Mouse (Mus musculus) adrenal gland, postnatal 10 days (tissue): ENCODE data around the gene Frzb. TPM values are rescaled to one million over a fixed set of nuclear protein-coding genes. Genes with fewer than 3 reads are reported as not detected.
"Not testable (repeated sequence)": the region's sequence is repeated elsewhere in the genome, so short reads cannot be mapped to it uniquely, and the experiment has no call there.

Experiments used
- DNase-seq: peaks from one replicate; pipeline ENCODE4 v3.0.0; 2021; ENCODE audit warnings: mixed read lengths
- long read RNA-seq, 2 experiments: library from polyadenylated mRNA; stranded (forward); transcript quantifications; one replicate each; pipeline ENCODE4 v2.0.0; 2021
- total RNA-seq, 2 experiments: library from RNA; stranded (reverse); gene quantifications; 2 replicates each; pipeline ENCODE4 v1.2.3; 2021

Frzb gene
- 10 to 100 TPM; 56.8 to 63.0 TPM for total RNA-seq
- long read RNA-seq, experiment 1, transcript Frzb-201 (6 exons, 3,149 nt), result major isoform, 74 of 85 reads
- long read RNA-seq, experiment 1, partial matches to known transcripts, result 0 of 85 reads
- long read RNA-seq, experiment 1, other reads (novel, unspliced or antisense), result 10 of 85 reads
- long read RNA-seq, experiment 2, transcript Frzb-201 (6 exons, 3,149 nt), result major isoform, 39 of 43 reads
- long read RNA-seq, experiment 2, partial matches to known transcripts, result 0 of 43 reads
- long read RNA-seq, experiment 2, other reads (novel, unspliced or antisense), result 3 of 43 reads

DNA sequence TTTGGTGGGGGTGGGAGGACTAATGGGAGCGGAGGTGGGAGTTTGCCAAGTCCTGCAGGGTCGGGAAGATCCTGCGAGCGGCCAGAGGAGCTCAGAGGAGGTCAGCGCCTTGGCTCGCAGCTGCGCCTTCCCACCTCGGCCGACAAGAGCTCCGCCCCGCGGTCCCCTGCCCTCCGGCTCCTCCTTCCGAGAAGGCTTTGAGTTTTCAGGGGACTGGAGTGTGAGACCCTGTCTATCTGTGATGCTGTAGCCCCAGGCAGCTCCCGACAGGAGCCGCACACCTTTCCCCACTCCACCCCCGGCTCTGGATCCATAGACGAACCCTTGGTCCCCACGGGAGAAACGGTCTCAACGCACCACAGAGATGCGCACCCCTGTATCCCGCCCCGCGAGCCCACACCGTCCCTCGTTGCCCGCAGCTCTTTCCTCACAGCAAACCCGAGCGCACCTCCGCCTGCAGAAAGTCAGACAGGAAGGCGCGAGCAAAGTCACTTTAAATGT, at the start of gene Frzb:
Frzb (minus strand) TSS at position 335 of the 501 bp plus-strand sequence.
- peak; percentile 77 for DNase-seq

DNA sequence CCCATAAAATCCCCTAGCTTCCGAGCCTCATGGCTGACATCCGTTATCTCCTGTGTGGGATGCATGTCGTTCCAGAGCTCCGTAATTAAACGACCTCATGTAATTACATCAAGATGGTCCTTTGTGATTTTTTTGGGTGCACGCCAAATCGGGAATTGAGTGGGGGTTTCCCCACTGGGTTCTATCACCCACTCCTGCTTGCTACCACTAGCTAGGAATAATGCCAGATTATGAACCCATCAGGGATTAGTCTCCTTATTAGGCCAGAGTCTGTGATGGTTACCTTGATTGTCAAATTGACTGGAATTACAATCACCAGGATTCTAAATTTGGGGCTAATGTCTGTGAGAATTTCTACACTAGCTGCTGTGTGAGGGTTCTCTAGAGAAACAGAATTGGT, 47.9 kb upstream of the Frzb start:
- DNase-seq, result not testable (repeated sequence)

DNA sequence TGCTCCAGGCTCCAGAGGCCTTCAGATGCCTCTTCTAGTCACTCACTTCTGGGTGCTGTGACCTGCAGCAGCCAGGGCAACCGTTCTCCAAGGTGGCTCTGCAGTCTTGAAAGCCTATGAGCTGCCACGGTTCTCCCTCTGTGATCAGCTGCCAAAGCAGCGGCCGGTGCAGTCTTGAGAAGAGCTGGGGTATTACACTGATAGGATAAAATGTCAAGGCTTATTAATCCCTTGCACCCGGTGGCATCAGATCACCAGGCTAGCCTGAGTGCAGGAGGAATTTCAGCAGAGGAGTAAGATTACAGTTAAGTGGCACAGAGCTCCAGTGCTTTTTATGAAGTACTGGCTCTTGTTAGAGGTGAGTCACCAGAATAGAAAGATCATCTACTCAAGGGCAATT, 39.4 kb upstream of the Frzb start:
- DNase-seq, result peak; percentile 74

DNA sequence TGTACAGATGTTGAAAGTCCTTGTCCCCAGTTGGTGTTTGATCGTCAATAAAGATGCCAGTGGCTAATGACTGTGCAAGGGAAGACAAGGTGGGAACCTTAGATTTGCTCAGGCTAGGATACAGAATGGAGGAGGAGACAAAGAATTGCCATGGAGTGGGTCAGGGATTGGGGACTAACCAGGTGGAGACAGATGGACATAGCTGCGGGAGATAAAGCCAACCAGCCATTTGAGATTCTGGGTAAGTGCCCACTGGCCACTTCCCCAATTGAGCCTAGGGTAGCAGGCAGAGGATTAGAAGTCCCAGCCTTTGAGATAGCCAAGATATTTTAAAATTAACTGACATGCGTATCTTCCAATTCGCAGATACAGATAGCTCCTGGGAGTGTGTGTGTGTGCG, 37.5 kb upstream of the Frzb start:
- DNase-seq, result no peak

DNA sequence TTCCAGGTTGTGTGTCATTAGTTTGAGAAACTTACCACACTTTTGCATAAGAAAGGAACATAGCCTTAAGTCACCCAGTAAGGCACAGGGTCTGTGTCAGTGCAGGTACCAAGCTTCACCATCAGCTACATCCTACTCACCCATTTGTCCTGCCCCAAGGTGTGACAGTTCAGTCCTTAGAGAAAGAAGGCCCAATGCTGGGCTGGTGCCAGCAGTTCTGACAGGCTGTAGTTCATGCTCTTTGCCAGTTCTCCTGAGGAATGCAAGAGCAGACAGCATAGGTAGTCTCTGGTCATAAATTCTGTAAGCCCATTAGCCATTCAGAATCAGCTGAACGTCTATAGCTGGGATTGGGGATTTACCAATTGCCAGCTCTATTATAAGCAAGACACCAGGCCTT, 28.4 kb upstream of the Frzb start:
- no peak for DNase-seq

DNA sequence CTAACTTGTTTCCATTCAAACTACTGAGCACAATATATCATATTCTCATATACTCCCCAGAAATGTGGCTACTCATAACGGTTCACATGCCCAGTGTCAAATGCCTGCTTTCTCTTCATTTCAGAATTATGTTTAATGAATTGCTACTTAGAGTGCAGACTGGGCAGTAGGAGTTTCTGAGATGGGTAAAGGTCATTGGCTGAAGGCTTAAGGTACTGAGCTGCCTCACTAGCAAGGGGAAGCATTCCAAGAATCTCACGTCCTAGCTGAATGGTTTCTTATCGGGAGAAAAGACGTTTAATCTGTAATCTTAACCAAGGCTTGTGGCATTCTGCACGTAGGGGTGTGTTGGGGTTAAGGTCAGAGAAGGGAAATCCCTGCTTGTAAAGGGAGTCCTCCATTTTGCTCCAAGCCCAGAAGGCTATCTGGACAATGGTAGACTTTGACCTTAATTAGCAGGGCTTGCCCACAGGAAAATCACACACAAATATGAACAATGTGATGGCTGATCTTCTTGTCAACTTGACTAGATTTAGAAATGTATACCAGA, 26.9 kb upstream of the Frzb start:
- no peak for DNase-seq

DNA sequence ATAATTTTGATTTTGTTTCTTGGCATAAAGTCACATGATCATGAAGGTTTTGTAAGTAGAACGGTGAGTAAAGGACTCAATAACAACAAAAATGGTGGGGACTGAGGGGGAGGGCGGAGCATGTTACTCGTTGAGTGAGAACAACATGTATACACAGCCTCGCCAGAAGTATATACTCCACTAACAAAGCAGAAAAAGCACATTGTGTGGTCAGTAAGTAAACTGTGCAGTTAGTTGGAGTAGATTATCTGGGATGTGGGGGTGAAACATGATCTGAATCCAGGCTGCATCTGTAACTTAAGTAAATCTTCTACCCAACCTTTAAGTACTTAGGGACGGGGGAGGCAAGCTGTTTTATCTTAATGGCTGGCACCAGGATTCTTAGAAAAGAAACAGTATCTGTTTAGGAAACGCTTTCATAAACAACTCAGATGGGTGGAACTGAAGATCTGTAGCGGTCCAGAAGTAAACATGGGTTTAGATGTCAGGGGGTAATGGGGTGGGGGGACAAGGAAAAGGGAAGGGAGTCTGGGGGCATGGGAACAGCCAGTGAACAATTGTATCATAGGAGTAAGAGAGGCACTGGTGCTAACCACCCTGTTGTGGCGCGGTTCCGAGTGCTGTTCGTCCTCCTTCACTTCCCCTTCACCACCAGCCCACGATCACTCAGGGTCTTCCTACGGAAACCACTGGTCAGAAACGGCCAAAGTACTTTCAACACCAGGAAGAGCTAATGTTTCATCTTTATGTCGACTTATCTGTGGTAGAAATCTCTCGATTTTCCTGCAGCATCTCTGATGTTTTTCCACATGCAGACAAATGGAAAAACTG, 18.8 kb upstream of the Frzb start:
- no peak for DNase-seq

DNA sequence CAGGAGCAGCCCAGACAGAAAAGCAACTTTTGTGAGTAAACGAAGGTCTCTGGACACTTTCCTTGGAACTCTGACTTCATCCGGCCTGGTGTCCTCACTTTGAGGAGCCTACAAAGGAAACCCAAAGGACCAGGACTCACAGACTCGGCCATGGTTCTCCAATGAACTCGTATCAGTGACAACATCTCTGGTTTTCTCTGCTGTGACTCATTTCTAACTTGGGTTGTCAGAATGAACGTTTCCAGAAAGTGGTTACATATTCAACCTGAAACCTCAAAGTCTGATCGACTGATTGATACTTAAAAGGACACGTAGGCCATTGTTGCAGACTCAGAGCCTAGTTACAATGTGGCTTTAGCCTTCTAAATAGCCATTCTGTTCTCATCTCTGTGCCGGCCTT, 14.4 kb upstream of the Frzb start:
- no peak for DNase-seq

DNA sequence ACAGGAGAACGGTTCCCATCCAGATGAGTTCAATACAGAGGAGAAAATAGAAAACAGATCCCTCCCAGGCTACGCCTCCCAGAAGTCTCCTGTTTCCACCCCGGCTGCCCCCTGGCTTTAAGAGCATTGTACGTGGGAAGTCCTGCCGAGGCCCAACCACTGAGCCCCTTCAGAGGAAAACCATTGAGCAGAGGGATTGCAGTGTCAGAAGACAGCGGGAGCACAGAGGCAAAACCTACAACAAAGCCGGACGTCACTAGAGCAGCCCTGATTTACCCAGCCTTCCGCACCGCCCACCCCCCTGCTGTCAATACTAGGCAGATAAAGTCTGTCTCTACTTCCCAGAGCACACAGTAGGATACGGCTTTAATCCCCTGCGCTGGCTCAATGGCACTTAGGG, 806 bp upstream of the Frzb start:
- DNase-seq, result peak; percentile 25

DNA sequence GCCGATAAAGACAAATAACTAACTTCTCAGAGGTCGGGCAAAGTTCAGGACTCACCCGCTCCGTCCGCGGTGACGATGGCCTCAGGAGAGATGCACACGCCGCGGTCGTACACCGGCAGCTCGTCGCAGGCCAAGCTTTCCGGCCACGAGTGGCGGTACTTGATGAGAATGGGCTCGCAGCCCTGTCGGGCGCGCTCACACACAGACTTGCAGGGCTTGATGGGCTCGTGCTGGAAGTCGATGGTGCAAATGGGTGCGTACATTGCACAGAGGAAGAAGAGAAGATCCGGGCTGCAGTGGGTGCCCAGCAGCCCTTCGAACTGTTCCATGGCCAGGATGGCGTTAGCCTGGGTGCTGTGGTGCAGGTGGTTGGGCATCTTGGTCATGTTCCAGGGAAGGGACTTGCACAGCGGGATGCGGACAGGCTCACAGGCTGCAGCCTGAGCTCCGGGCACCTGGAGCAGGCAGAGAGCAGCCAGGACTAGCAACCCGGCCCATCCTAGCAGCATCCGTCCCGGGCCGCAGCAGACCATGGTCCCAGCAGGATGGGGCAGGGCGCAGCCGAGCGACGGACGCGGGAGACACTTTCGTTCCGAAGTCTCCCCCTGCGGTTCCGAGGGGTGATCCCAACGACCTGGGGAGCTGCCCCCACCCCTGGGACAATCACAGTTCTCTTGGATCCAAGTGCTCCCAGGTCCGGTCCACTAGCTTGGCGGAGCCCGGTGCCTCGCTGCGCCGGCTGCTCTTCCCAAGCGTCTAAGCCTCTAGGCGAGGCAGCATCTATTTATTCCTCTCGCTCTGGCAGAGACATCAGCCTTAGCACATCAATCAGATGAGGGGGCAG, 895 bp downstream of the Frzb start:
- DNase-seq, result peak; percentile 46

DNA sequence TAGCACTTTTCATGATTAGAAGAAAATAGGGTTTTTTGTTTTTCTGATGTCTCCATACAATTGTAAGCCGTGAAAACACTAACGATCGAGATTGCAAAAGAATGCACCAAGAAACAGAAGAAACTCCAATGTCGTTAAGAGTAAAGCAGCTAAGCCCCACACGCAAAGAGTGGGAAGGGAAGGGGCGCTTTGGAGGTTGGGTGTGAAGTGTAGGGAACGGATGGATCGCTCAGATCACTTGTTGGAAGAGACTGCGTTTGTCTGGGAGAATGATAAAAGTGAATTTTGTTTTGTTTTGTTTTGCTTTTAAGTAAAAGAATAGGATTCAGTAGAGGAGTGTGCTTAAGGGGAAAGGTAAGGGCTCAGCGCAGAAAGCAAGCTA, 1.5 kb downstream of the Frzb start:
- DNase-seq, result no peak

DNA sequence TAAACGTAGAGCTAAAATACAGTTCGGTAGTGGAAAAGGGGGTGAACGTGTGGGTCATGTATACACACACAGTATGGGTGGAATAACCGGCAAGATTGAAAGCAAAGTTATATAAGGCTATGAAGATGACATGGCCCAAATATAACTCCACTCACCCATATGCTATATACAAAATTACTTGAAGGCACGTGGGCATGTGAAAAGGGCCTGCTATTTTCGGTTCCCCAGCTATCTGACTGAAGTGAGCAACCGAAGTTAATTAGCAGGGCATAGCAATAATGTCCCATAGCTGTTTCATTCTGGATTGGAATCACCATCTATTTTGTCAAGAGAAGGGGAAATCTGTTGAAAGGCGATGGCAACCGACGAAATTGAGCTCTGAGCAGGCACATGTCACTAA, 1.9 kb downstream of the Frzb start:
- DNase-seq, result no peak

DNA sequence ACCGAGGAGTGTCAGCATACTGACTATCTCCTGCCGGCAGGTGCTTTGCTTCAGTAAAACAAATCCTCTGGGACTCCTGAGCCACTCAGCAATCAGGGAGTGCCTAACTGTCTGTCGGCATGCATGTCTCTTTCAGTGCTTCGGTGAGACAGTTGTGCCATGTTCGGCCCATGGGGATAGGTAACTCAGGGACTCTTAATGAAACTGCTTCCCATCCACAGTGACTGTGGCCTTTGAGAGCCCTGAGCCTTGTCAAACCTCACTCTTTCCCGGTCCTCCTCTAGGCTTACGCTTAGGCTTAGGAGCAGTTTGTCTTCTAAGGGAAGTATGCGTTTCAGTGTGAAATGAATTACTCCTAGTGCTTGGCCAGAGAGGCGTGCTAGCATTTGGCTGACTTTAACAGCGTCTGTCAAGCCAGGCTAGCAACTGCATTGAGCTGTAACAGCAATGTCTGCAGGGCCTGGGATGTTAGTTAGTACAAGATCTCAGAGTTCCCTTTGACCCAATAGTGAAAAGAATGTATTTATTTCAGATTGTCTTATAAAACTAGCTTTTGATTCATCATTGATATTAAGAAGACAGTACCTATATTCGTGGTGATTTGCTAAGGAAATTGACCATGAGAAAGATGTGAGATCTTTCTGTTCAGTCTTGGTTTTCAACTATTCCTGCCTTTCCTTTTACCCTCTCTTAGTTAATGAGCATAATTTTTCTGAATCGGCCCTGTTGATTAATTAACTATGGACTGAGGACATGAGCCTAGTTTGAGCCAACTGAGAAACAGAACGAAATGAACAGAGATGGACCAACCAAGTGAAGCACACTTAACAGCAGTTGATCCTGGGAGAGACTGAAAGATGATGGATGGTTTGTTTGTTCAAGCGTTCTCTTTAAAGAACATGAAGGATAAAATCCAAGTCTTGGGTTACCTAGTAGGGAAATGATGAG, 2.7 kb downstream of the Frzb start:
- DNase-seq, result no peak

DNA sequence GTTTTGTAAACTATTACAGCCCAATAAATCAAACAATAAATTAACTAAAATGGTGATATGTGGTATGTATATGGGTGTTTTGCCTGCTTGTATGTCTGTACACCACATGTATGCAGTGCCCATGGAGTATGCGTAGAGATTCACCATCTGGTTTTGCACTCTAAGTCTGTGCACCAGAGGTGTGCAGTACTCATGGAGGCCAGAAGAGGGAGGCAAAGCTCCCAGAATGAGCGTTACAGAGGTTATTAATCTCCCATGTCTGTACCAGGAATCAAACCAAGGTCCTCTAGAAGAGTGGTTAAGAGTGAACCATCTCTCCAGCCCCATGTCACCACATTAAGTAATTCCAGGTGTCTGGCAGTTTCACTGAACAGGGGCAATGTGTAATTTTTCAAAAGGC, 3.5 kb downstream of the Frzb start:
- peak; percentile 13 for DNase-seq

DNA sequence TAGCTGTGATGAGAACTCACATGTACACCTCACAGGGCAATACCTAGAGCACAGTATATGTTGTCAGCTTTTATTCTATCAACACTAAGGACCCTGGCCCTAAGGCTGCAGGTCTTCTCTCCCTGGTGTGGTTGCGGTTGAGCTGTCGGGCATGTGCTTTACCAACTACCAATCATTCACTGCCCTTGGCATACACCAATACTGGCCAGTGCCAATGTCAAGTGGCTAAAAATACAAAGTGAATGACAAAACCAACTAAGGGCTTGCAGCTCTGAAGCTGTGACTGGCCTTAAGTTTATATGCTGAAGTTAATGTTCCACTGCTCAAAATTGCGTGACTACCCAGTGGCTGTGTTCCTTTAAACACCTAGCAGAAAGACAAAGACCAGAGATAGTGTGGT, 6.0 kb downstream of the Frzb start:
- DNase-seq, result peak; percentile 22

DNA sequence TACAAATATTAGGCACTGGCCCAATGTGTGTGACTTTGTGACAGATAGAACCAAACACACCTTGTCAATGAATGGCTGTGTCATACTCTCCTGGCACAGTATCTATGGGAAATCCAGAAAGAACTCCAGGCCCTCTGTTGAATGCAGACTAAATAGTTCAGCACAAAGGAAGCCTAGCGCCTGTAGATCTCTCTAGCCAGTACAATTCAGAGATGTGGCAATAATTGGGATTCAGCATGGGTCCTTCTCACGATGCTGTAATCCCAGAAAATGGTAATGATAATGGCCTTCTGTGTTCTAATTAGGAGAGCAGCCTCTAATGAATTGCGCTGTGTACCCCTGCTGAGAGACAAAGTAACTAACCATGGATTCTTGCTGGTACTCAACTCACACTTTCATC, 8.6 kb downstream of the Frzb start:
- DNase-seq, result no peak

DNA sequence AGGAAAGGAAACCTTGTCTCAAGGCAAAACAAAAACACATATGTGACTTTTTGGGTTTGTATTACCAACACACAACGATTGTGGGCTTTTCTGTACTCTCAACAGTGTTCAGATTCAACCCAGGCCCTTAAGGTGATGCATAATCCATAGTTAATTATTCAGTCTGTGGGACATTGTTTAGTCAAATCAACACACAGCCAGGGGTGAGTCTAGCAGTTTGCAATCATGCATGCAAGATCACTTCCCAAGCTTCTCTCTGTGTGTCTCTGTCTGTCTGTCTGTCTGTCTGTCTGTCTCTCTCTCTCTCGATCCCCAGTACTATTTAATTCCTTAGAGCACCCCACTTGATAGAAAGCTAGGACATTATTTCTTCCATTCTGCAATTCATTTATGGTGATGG, 10.0 kb downstream of the Frzb start:
- no peak for DNase-seq

DNA sequence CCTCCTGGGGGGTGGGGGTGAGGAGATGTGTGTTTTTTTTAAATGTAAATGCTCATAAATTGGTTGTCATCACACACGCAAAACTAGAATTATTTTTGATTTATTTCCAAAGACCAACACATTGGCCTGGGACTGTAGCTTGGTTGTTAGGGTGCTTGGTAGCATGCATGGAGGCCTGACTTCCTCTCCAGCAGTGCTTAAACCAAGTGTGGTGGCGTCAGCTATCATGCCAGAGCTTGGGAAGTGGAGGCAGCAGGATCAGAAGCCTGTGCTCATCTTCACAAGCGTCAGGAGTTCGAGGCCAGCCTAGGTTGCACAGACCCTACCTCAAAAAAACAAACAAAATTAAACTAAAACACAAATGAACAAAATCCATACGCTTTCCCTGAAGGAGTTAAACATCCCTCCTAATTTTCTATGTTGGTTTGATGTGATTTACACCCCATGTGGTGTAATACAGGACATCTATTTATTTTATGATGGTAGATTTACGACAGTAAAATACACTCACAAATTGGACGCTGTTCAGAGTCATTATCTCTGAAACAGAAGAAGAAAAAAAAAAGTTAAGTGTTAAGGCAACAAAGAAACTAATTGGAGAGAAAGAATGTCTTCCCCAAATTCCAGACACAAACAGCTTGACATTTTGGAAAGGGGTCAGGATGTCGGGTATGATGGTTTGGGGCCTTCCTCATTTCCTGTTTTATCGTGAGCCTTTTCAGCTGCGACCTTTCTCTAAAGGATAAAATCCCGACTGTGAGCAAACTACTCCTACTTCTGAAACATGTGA, 12.4 kb downstream of the Frzb start:
- no peak for DNase-seq

DNA sequence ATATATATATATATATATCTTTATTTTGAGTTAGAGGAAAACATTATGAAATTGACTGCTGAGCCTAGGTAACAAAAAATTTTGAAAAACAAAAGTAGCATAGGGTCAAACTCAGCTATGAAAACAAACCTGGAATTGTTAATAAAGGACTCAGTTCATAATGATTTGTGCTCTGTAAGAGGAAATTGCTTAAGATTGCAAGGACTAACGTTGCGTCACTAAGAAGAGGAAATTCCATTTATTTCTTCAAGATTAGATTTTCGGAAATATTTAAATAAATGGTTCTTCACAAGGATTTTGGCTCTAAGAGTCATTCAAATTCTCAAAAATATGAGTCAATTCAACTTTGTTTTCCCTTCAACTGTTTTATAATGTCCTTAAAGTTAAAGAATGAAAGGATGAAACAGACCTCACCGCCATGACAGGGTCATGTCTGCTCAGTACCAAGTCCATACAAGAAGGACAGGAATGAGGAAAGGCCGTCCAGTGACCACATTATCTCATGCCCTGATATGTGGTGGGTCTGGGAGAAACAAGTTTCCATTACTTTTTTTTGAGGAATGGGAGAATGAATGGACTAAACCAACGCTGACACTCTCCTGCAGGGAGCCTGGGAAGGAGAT, 14.1 kb downstream of the Frzb start:
- DNase-seq, result no peak
